Mouse (Mus musculus) embryonic fibroblast, embryonic 13.5 days (primary cell): ENCODE data around the gene Amer2. TPM values are rescaled to one million over a fixed set of nuclear protein-coding genes. Genes with fewer than 3 reads are reported as not detected.
A peak's percentile ranks its signal among the peaks of the same experiment; 100 is the strongest.

Experiments
- H3K27ac ChIP-seq: 2 replicates; pipeline ENCODE4 v1.5.1; 2012; ENCODE audit warnings: low read length, control low read depth, inconsistent platforms; ENCODE audit not compliant: insufficient read depth
- H3K4me1 ChIP-seq: 2 replicates; pipeline ENCODE4 v1.6.1; 2011; ENCODE audit warnings: low read length; ENCODE audit not compliant: control insufficient read depth, insufficient read depth
- H3K4me3 ChIP-seq: 2 replicates; pipeline ENCODE4 v1.5.1; 2011; ENCODE audit warnings: mild to moderate bottlenecking, control low read depth, low read length; ENCODE audit not compliant: insufficient read depth
- CTCF ChIP-seq: IDR thresholded peaks from 2 replicates; pipeline ENCODE4 v1.5.1; 2011; ENCODE audit warnings: mild to moderate bottlenecking, control low read depth, low read length, moderate library complexity, borderline replicate concordance; ENCODE audit not compliant: insufficient read depth
- POLR2A ChIP-seq: IDR thresholded peaks from 2 replicates; pipeline ENCODE4 v1.6.1; 2011; ENCODE audit warnings: low read depth, mild to moderate bottlenecking, control low read depth, low read length, moderate library complexity
- polyA plus RNA-seq: library from polyadenylated mRNA; stranded (reverse); fragments of >200 nt; gene quantifications from 2 replicates; pipeline ENCODE4 v1.2.4, GENCODE M21; 2011; ENCODE audit warnings: low read depth; ENCODE audit not compliant: missing spikeins, insufficient read length

Gene Amer2
- polyA plus RNA-seq, 1 experiment, result 1.2 TPM

DNA sequence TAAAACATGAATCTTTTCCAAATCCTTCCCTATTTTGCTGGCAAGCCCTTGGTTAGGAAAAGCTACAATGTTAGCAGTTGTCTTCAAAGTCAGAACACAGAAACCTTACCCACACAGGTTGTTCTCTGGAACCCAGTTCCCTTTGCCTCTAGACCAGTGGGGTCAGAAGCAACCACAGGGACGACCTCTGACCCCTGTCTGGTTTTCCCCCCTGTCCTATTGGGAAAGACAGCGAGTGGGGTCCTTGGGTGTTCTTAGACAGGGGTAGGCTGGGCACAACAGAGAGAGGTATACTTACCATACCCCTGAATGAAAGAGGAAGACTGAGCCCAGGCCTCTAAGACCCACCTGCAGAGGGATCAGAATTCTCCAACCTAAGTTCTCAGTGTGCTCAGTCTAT, 4.0 kb downstream of the Amer2 start:
- peaks cover 4% of the 10 kb centered on the region; the same call in 1 of the 2 replicates for H3K4me1 ChIP-seq
- H3K4me3 ChIP-seq, result no peak overlapping the region
- TF ChIP-seq POLR2A (no peak), CTCF (no peak)
- H3K27ac ChIP-seq, result no peak overlapping the region

DNA sequence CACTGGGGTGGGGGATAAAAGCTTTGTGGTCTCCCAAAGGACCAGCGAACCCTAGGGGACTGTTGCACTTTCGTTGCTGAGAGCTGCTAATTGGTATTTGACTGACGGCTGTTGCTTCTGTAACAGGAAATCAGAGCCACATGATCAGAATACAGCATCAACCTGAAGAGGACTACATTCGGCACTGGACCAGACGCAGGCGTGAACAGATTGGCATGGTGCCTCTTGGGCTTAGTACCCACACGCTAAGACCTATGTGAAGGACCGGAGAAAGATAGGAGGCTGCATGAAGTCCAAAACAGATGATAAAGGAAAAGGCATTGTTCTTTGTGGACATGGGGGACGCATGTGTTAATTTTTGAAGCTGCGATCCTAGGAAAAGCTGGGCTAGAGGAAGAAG, 4.5 kb downstream of the Amer2 start:
- TF ChIP-seq POLR2A, result no peak
- TF ChIP-seq CTCF, result no peak
- Histone ChIP-seq H3K4me3 (peak overlapping the region; percentile 58; the same call in 1 of the 2 replicates), H3K27ac (no peak overlapping the region), H3K4me1 (peaks cover 4% of the 10 kb centered on the region; the same call in 1 of the 2 replicates)

DNA sequence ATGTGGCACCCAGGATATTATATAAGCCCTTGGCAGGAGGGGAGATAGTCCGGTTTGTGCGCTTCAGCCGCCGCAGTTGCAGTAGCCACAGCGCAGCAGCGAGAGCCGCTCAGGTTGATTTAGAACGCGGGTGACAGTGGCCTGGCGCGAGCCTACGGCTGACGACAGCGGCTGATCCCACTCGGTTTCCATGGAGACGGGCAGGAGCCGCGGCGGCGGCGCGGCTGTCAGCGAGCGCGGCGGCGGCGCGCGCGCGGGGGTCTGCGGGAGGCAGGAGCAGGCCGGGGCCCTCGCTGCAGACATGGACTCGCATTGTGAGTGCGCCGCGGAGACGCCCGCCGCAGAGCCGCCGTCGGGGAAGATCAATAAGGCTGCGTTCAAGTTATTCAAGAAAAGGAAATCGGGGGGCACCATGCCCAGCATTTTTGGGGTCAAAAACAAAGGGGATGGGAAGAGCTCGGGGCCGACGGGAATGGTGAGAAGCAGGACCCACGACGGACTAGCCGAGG, 5.1 kb downstream of the Amer2 start:
- H3K4me1 ChIP-seq, result peaks cover 4% of the 10 kb centered on the region; the same call in 1 of the 2 replicates
- H3K27ac ChIP-seq, result no peak overlapping the region
- TF ChIP-seq POLR2A, result no peak
- TF ChIP-seq CTCF, result no peak
- H3K4me3 ChIP-seq, result peak overlapping the region; percentile 58

DNA sequence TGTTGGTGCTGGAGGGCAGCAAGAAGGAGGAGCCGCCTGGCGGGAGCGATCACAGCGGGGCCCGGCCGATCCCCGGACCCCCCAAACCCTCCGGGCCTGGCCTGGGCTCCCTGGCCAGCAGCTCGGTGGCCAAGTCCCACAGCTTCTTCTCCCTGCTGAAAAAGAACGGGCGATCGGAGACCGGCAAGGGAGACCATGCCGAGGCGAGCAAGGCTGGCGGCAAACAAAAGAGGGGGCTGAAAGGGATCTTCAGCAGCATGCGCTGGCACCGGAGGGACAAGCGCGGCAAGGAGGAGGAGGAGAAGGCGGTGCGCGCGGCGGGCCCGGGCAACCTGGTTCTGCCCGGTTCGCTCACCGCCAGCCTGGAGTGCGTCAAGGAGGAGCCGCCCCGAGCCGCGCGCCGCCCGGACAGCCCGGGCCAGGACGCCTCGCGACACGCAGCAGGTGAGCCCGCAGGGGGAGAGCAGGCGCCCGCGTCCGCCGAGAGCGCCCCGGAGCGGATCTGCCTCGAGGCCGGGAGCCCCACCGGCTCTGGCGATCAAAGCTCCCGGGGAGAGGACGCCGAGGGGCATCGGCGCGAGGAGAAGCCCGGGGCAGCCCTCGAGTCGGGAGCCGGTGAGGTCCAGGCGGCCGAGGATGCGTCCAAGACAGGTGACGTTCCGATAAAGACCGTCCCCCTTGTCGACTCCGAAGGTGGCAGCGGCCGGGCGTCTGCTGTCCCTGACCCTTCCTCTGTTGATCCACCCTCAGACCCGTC, 5.7 kb downstream of the Amer2 start:
- H3K4me3 ChIP-seq, result peak overlapping the region; percentile 58
- no peak overlapping the region for H3K27ac ChIP-seq
- H3K4me1 ChIP-seq, result peaks cover 4% of the 10 kb centered on the region; the same call in 1 of the 2 replicates
- TF ChIP-seq POLR2A, result no peak
- TF ChIP-seq CTCF, result no peak

DNA sequence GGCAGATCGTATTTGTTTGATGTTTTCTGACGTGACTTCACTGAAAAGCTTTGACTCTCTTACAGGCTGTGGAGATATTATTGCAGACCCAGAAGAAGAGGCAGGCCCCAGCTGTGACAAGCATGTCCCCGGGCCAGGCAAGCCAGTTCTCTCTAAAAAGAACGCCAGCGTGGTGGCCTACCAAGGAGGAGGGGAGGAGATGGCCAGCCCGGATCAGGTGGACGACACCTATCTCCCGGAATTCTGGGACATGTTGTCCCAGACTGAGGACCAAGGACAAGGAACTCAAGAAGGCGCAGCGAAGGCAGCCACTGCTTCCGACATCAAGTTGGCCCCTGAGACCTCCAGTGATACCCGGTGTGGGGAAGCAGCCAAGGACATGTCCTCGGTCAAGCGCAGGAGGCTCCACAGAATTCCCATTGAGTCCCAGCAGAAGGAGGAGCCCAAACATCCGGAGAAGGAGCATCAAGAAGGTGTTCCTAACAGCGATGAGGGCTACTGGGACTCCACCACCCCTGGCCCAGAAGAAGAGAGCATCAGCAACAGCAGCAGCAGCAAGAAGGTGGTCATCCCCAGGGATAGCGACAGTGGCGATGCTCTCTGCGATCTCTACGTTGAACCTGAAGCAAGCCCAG, 6.4 kb downstream of the Amer2 start:
- Histone ChIP-seq H3K27ac (no peak overlapping the region), H3K4me3 (peak overlapping the region; percentile 58; the same call in 1 of the 2 replicates), H3K4me1 (peaks cover 4% of the 10 kb centered on the region; the same call in 1 of the 2 replicates)
- TF ChIP-seq POLR2A (no peak), CTCF (no peak)

DNA sequence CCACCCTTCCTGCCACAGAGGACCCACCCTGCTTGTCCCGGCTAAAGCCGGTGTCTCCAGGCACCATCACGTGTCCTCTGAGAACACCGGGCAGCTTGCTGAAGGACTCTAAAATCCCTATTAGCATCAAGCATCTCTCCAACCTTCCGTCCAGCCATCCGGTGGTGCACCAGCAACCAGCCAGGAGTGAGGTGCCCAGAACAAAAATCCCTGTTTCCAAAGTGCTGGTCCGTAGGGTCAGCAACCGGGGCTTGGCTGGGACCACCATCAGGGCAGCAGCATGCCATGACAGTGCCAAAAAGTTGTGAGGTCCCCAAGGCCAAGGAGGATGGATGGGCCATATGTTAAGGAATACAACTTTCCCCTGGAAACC, 6.9 kb downstream of the Amer2 start:
- Histone ChIP-seq H3K4me3 (no peak overlapping the region), H3K27ac (no peak overlapping the region), H3K4me1 (peaks cover 4% of the 10 kb centered on the region; the same call in 1 of the 2 replicates)
- TF ChIP-seq CTCF (no peak), POLR2A (no peak)

DNA sequence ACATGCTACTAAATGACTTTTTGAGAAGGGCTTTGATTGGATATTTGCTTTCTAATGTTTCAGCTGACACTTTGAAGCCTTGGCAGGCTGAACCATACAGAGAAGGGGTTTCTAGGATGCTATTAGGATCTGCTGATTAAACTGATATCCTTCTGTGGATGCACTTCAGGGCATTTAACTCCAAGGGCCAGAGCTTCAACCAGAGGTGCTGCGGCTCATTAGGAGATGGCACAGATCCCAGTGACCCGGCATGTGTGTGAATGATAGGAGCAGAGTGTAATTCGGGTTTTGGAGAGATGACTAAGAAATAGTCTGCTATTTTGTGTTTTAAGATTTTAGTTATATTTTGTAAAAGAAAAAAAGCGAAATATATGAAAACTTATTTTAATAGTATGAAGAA, 8.6 kb downstream of the Amer2 start:
- TF ChIP-seq CTCF (no peak), POLR2A (no peak)
- no peak overlapping the region for H3K4me3 ChIP-seq
- H3K27ac ChIP-seq, result no peak overlapping the region
- peaks cover 4% of the 10 kb centered on the region; the same call in 1 of the 2 replicates for H3K4me1 ChIP-seq

DNA sequence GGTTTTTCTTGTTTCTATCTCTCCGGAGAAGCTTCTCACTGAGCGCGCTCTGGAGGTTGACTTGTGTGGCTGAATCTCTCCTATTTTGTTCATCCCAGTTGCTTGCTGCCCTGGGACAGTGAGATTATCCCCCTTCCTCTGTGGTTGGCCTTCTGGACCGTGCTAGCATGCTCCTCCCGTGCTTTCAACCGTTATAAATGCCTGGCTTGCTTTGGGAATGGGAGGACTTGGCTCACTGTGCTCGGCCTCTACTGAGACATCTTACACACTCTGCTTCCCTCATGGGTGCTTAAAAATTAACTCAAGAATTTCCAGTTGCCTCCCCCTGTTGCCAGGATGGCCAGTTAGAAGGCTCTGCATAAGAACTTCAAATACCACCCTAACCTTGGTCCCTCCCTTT, 10.8 kb downstream of the Amer2 start:
- H3K27ac ChIP-seq, result no peak overlapping the region
- TF ChIP-seq POLR2A (no peak), CTCF (no peak)
- no peaks in the 10 kb centered on the region for H3K4me1 ChIP-seq
- no peak overlapping the region for H3K4me3 ChIP-seq

DNA sequence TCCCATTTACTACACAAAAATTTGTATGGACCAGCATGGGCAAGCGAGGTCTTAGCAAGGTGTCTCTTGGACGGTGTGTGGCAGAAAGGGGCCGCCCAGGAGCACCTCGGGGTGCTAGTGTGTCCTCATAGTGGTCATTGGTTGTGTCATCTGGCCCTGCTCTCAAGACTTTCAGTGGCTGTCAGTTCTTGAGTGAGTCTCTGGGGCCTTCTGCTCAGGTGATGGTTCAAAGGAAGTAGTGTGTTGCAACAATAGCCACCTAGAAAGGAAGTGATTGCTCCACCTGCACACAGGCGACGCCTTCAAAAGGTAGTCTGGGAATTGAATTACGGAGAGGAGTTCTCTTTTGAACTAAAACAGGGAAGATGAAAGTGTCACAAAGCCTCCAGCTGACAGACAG, 11.2 kb downstream of the Amer2 start:
- Histone ChIP-seq H3K27ac (no peak overlapping the region), H3K4me3 (no peak overlapping the region)
- TF ChIP-seq CTCF (no peak), POLR2A (no peak)

More for the DNA sequence above, 11.2 kb downstream of the Amer2 start:
- no peaks in the 10 kb centered on the region for H3K4me1 ChIP-seq
